Mouse (Mus musculus) CH12.LX (cell line): Measurements from ENCODE around the gene Slc4a4.

Source experiments
- CHD2 ChIP-seq: IDR thresholded peaks from 2 replicates; pipeline ENCODE4 v1.6.1; 2011; ENCODE audit warnings: low read length, improper control_type of control experiment
- CTCF ChIP-seq, 2 experiments: IDR thresholded peaks in 1 of 2; conservative IDR thresholded peaks in 1 of 2; 2 replicates each; pipeline ENCODE4 v1.5.1; 2011 to 2012; ENCODE audit warnings: low read depth in 2 of 2, low read length in 2 of 2, improper control_type of control experiment in 1 of 2, inconsistent platforms in 1 of 2, mild to moderate bottlenecking in 1 of 2, moderate library complexity in 1 of 2
- E2F4 ChIP-seq: IDR thresholded peaks from 2 replicates; pipeline ENCODE4 v1.6.1; 2011; ENCODE audit warnings: low read depth, low read length, improper control_type of control experiment; ENCODE audit not compliant: insufficient replicate concordance
- EP300 ChIP-seq: IDR thresholded peaks from 2 replicates; pipeline ENCODE4 v1.6.1; 2011; ENCODE audit warnings: low read length, improper control_type of control experiment
- JUND ChIP-seq: conservative IDR thresholded peaks from 2 replicates; pipeline ENCODE4 v1.6.1; 2011; ENCODE audit warnings: low read depth, low read length, improper control_type of control experiment
- MAFK ChIP-seq: IDR thresholded peaks from 2 replicates; pipeline ENCODE4 v1.6.1; 2011; ENCODE audit warnings: low read length, improper control_type of control experiment; ENCODE audit not compliant: insufficient replicate concordance
- MEF2A ChIP-seq: IDR thresholded peaks from 2 replicates; pipeline ENCODE4 v1.6.1; 2014; ENCODE audit warnings: low read depth, mild to moderate bottlenecking, inconsistent platforms, low read length, improper control_type of control experiment, borderline replicate concordance
- POLR2A ChIP-seq: IDR thresholded peaks from 2 replicates; pipeline ENCODE4 v1.6.1; 2011; ENCODE audit warnings: low read depth, mild to moderate bottlenecking, improper control_type of control experiment, low read length
- USF1 ChIP-seq: IDR thresholded peaks from 2 replicates; pipeline ENCODE4 v1.6.1; 2014; ENCODE audit warnings: low read depth, mild to moderate bottlenecking, inconsistent platforms, low read length, improper control_type of control experiment
- ZC3H11A ChIP-seq: IDR thresholded peaks from 2 replicates; pipeline ENCODE4 v1.6.1; 2012; ENCODE audit warnings: low read depth, mild to moderate bottlenecking, inconsistent platforms, low read length, improper control_type of control experiment

DNA sequence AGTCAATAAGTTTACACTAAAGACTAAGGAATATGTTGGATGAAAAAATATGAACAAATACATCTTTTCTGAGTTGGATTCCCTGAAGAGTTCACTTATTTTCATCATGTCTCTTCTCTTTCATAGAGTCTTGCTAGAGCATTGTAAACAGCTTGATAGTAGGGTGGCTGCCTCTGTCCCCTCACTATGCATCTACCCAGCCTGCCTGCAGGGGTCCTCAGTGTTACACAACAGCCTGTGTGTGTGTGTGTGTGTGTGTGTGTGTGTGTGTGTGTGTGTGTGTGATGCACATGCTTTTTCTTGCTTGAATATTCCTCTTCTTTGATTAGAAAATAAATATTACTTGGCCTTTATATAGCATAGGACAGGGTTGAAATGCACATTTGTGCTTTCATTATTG, 84.9 kb downstream of the Slc4a4 start:
- TF ChIP-seq CTCF (conservative IDR thresholded peaks at IDR 0.05 in 1 of 2, IDR thresholded peaks at IDR 0.05 in 1 of 2; ENCODE audit: low read depth in 2 of 2, low read length in 2 of 2), result peak in 1 of 2 experiments; percentile 47; a peak in 2 of 4 replicates
- no peak for TF ChIP-seq POLR2A
- TF ChIP-seq MAFK, result no peak
- TF ChIP-seq USF1, result no peak
- no peak for TF ChIP-seq JUND
- no peak for TF ChIP-seq E2F4
- TF ChIP-seq CHD2, result no peak
- TF ChIP-seq ZC3H11A, result no peak
- TF ChIP-seq MEF2A, result no peak
- TF ChIP-seq EP300, result no peak
